19 mouse cellular contexts compared by ENCODE assay signal in genomic region chr14:26523082-26523481, GRCm38 (mm10). TPM values are rescaled to one million over a fixed set of nuclear protein-coding genes. Genes with fewer than 3 reads are reported as not detected.
DNase-seq lines count a peak whose midpoint lies in the region; ATAC-seq and TF ChIP-seq lines count a peak whose summit lies in the region.
"Had no signal": no experiment of that assay in that cellular context is flagged by ENCODE, and none has a peak within 500 bp of the region (broad histone marks: within the 10 kb centered on the region; RNA-seq: fewer than 3 reads in every experiment).

No protein-coding gene starts in this region.

- H3K9ac ChIP-seq in heart, adult 2 months (ENCODE audit: low read depth, low read length): 0 out of 2 replicates have a peak overlapping the region, but pooled peaks have one; percentile 25
- no peak overlapping the region for H3K9ac ChIP-seq in heart, postnatal 0 days (replicated peaks; ENCODE audit: low read depth, low read length)
- H3K9ac ChIP-seq in liver, embryonic 12.5 days: no peak overlapping the region
- H3K9ac ChIP-seq: hindbrain, embryonic 14.5 days had no signal

- no peak overlapping the region for H3K4me2 ChIP-seq in heart, postnatal 0 days (ENCODE audit: low read depth, low read length)
- no peak overlapping the region for H3K4me2 ChIP-seq in liver, embryonic 12.5 days
- H3K4me2 ChIP-seq: hindbrain, embryonic 14.5 days had no signal

- intact Hi-C loops in heart, adult 2 months (cut with DNase I): no loop called here
- intact Hi-C loops in heart, postnatal 14 days (cut with DNase I): no loop called here

- TF ChIP-seq CTCF in heart, adult 2 months (IDR thresholded peaks at IDR 0.05): no peak
- TF ChIP-seq CTCF in heart, postnatal 0 days (IDR thresholded peaks at IDR 0.05; ENCODE audit: low read depth): no peak

- 11% methylated on average over 2 of the region's 2 CpGs for WGBS in heart, adult 2 months
- WGBS in heart, postnatal 0 days: 41% methylated on average over 2 of the region's 2 CpGs
- 80% methylated on average over 2 of the region's 2 CpGs for WGBS in liver, embryonic 12.5 days (ENCODE audit: insufficient replicate concordance)

- H3K9me3 ChIP-seq in heart, postnatal 0 days (replicated peaks; ENCODE audit: control insufficient read depth, low read length): no peaks in the 10 kb centered on the region
- H3K9me3 ChIP-seq in liver, embryonic 12.5 days (replicated peaks): no peaks in the 10 kb centered on the region
- H3K9me3 ChIP-seq: limb, embryonic 10.5 days; megakaryocyte, embryonic 14.5 days had no signal

- no peaks in the 10 kb centered on the region for H3K27me3 ChIP-seq in heart, adult 2 months (ENCODE audit: control insufficient read depth, insufficient read depth, low read length)
- H3K27me3 ChIP-seq in heart, postnatal 0 days (ENCODE audit: control insufficient read depth, insufficient read depth, low read length): no peaks in the 10 kb centered on the region
- no peaks in the 10 kb centered on the region for H3K27me3 ChIP-seq in liver, embryonic 12.5 days (replicated peaks)
- H3K27me3 ChIP-seq: megakaryocyte, embryonic 14.5 days had no signal

- peaks cover 31% of the 10 kb centered on the region for H3K36me3 ChIP-seq in heart, adult 2 months (ENCODE audit: control insufficient read depth, insufficient read depth, low read length)
- 0 out of 2 replicates have a peak, but pooled peaks cover 6% of the 10 kb centered on the region for H3K36me3 ChIP-seq in heart, postnatal 0 days (replicated peaks; ENCODE audit: control insufficient read depth, insufficient read depth, low read length)
- H3K36me3 ChIP-seq in liver, embryonic 12.5 days: peaks cover 27% of the 10 kb centered on the region

- peaks cover 8% of the 10 kb centered on the region for H3K79me2 ChIP-seq in heart, adult 2 months (replicated peaks; ENCODE audit: control insufficient read depth, insufficient read depth, low read length)

- no peak overlapping the region; the same call in 1 of the 2 replicates for H3K27ac ChIP-seq in heart, adult 2 months
- H3K27ac ChIP-seq in heart, postnatal 0 days (ENCODE audit: low read depth): peak overlapping the region; percentile 55
- H3K27ac ChIP-seq in liver, embryonic 12.5 days: no peak overlapping the region
- H3K27ac ChIP-seq: hindbrain, embryonic 14.5 days; limb, embryonic 10.5 days had no signal

- no peak for ATAC-seq in heart, postnatal 0 days (ENCODE audit: insufficient read depth, low read depth)
- ATAC-seq in liver, embryonic 12.5 days: no peak

- peaks cover 5% of the 10 kb centered on the region for H3K4me1 ChIP-seq in heart, adult 2 months (ENCODE audit: control insufficient read depth, insufficient read depth, low read length)
- peaks cover 19% of the 10 kb centered on the region for H3K4me1 ChIP-seq in heart, postnatal 0 days (ENCODE audit: control insufficient read depth, insufficient read depth)
- H3K4me1 ChIP-seq in liver, embryonic 12.5 days: peaks cover 23% of the 10 kb centered on the region
- H3K4me1 ChIP-seq: limb, embryonic 10.5 days had no signal

- no peak for TF ChIP-seq POLR2A in heart, adult 2 months (IDR thresholded peaks at IDR 0.05; ENCODE audit: insufficient read depth, low read depth, low read length)

- no peak for DNase-seq in heart, adult 2 months
- DNase-seq in heart, postnatal 14 days: no peak
- DNase-seq in heart, postnatal 0 days (ENCODE audit: low spot score): no peak
- no peak for DNase-seq in heart, adult 18-20 months
- DNase-seq in right cerebral cortex, adult 2 months (ENCODE audit: low spot score in 2 of 2): peak; percentile 54 to 62
- no peak for DNase-seq in right cerebral cortex, postnatal 14 days
- DNase-seq in telencephalon, adult 2 months (ENCODE audit: low read depth, low spot score): peak; percentile 76
- DNase-seq: adrenal gland, adult 2 months; cerebellum, adult 8-10 months; kidney, adult 9 months; lung, adult 18-20 months; lung, postnatal 14 days; midbrain, embryonic 14.5 days; thymus, postnatal 25 days had no signal

- TF ChIP-seq EP300 in heart, adult 2 months (IDR thresholded peaks at IDR 0.05; ENCODE audit: insufficient read depth, low read depth, low read length): no peak
- no peak for TF ChIP-seq EP300 in heart, postnatal 0 days (IDR thresholded peaks at IDR 0.05; ENCODE audit: low read depth)

- no peak overlapping the region for H3K4me3 ChIP-seq in heart, adult 2 months
- no peak overlapping the region for H3K4me3 ChIP-seq in heart, postnatal 0 days (ENCODE audit: low read depth, low read length)
- no peak overlapping the region for H3K4me3 ChIP-seq in liver, embryonic 12.5 days
- H3K4me3 ChIP-seq: limb, embryonic 10.5 days; megakaryocyte, embryonic 14.5 days; myocyte had no signal

RNA-seq across cellular contexts. Expression of gene Slmap, which starts 11.6 kb away (rescaled TPM):
- 100 to 1,000 TPM; 249 to 283 TPM for total RNA-seq in heart, adult 2 months (2021)
- polyA plus RNA-seq in heart, adult 2 months (2012; rRNA removed): 32.7 and 59.1 TPM in 2 replicates
- total RNA-seq in heart, postnatal 14 days (2021): 100 to 1,000 TPM; 250 to 282 TPM
- 146 and 248 TPM in 2 replicates for total RNA-seq in heart, postnatal 0 days (2014; rRNA removed; ENCODE audit: low replicate concordance)
- polyA plus RNA-seq in heart, postnatal 0 days (2015; fragmentation: Nextera tagmentation; extraction: Ambion mirVana): 105 and 140 TPM in 2 replicates
- 100 to 1,000 TPM; 233 to 263 TPM for total RNA-seq in heart, adult 18-20 months (2021)
- 20.2 and 20.6 TPM in 2 replicates for polyA plus RNA-seq in liver, embryonic 12.5 days (2016; fragmentation: Nextera tagmentation; extraction: Ambion mirVana)

RNA-seq across cellular contexts. Expression of gene Dennd6a, which starts 50.6 kb away (rescaled TPM):
- total RNA-seq in heart, adult 2 months (2021): 10 to 100 TPM; 13.4 to 14.0 TPM
- 6.9 and 11.3 TPM in 2 replicates for polyA plus RNA-seq in heart, adult 2 months (2012; rRNA removed)
- 10 to 100 TPM; 21.0 to 22.6 TPM for total RNA-seq in heart, postnatal 14 days (2021)
- total RNA-seq in heart, postnatal 0 days (2014; rRNA removed; ENCODE audit: low replicate concordance): 20.3 and 32.4 TPM in 2 replicates
- polyA plus RNA-seq in heart, postnatal 0 days (2015; fragmentation: Nextera tagmentation; extraction: Ambion mirVana): 16.0 and 17.6 TPM in 2 replicates
- total RNA-seq in heart, adult 18-20 months (2021): 10 to 100 TPM; 12.4 to 12.9 TPM
- polyA plus RNA-seq in liver, embryonic 12.5 days (2016; fragmentation: Nextera tagmentation; extraction: Ambion mirVana): 18.2 and 19.3 TPM in 2 replicates

Comparison
In these comparisons a context has a peak if more than half of its experiments do, and no peak if none do; other contexts are left out.
1. DNase-seq: peak in right cerebral cortex, adult 2 months (2 of 2) and telencephalon, adult 2 months (single experiment); none in heart, adult 2 months (0 of 2), heart, postnatal 14 days (0 of 2), heart, postnatal 0 days (single experiment), heart, adult 18-20 months (0 of 2) and right cerebral cortex, postnatal 14 days (single experiment).